Mouse (Mus musculus) ES-Bruce4 (cell line): ENCODE measurements at regions not wholly inside any gene's neighbourhood (a gene's known extent, or its start where the extent isn't known, plus 50 kb on each side); places are given as distances from the start of the nearest gene placed in this dataset.

Experiments used
- CTCF ChIP-seq: IDR thresholded peaks from one replicate; pipeline ENCODE4 v1.8.1; 2011; ENCODE audit warnings: low read depth, low read length
- EP300 ChIP-seq: IDR thresholded peaks from 2 replicates; pipeline ENCODE4 v1.6.1; 2011; ENCODE audit warnings: low read depth, low read length; ENCODE audit not compliant: insufficient read depth

- TF ChIP-seq CTCF (no peak), EP300 (no peak)
Observed at GRCm38 (mm10) chr13:102064590-102065273, 296.7 kb upstream of the Pik3r1 start.
